Comparison of ENCODE assay signal across 11 mouse cellular contexts in the genomic region with DNA sequence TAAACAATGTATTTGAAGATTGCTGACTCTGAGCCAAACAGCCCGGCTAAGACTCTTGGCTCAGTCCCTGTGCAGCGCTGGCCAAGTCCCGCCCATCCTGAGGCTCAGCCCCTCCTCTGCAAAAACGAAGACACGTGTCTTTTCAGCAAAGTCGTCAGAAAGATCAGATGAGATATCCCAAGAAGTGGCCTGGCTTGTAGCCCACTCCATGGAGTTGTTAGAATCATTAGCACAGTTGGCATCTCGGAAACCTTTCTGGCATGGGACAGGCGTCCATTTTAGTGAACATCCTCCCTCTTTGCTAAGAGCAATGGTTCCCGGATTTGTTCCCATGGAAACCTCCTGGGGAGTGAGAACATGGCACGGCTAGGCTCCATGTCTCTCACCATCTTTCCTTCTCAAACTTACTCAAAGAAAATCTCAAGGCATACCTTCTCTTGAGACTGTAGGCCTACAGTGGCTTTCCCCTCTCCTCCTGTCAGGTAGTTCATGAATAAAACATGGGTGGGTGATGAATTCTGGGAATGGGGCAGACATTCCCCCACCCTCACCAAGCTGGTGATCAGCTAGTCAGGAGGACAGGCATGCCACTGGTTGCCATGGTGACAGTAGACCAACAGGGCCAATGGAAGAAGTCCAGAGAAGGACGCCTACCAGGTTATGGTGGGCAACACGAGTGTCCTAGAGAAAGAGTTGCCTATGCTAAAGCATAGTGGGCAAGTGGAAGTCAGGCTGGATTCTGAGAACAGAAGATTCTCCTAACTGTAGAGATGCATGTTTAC. TPM values are rescaled to one million over a fixed set of nuclear protein-coding genes. Genes with fewer than 3 reads are reported as not detected.
DNase-seq lines count a peak whose midpoint lies in the region; ATAC-seq and TF ChIP-seq lines count a peak whose summit lies in the region.
"Had no signal": no experiment of that assay in that cellular context is flagged by ENCODE, and none has a peak within 500 bp of the region (broad histone marks: within the 10 kb centered on the region; RNA-seq: fewer than 3 reads in every experiment).

No protein-coding gene starts in this region.

- no peak for DNase-seq in hindbrain, embryonic 10.5 days (ENCODE audit: low spot score)
- peak; percentile 76 for DNase-seq in adrenal gland, postnatal 25 days
- DNase-seq in heart, postnatal 10 days, result peak; percentile 66
- DNase-seq in lung, adult 2 months, result peak; percentile 41
- DNase-seq in embryo, embryonic 10.5 days (ENCODE audit: low spot score), result no peak
- no peak for DNase-seq in left cerebral cortex, postnatal 25 days (ENCODE audit: low spot score in 2 of 2)
- DNase-seq in urinary bladder, adult 2 months (ENCODE audit: low spot score), result no peak

- intact Hi-C loops in heart, postnatal 10 days (cut with DNase I), result no loop called here
- intact Hi-C loops in left cerebral cortex, postnatal 25 days (cut with DNase I), result no loop called here

- no peak for TF ChIP-seq CTCF in lung, adult 2 months (IDR thresholded peaks at IDR 0.05; ENCODE audit: insufficient read depth, low read length)

- H3K4me1 ChIP-seq in hindbrain, embryonic 13.5 days (replicated peaks), result peaks cover 28% of the 10 kb centered on the region
- peaks cover 39% of the 10 kb centered on the region for H3K4me1 ChIP-seq in hindbrain, embryonic 10.5 days (replicated peaks)
- peaks cover 19% of the 10 kb centered on the region for H3K4me1 ChIP-seq in lung, adult 2 months (ENCODE audit: control insufficient read depth, insufficient read depth, low read length)

- 0 out of 2 replicates have a peak, but pooled peaks cover 3% of the 10 kb centered on the region for H3K27me3 ChIP-seq in hindbrain, embryonic 13.5 days
- H3K27me3 ChIP-seq in hindbrain, embryonic 10.5 days (ENCODE audit: insufficient read depth, poor library complexity, severe bottlenecking), result no peaks in the 10 kb centered on the region

- peak overlapping the region; percentile 25; the same call in 1 of the 2 replicates for H3K4me2 ChIP-seq in hindbrain, embryonic 13.5 days

- no peak for TF ChIP-seq POLR2A in lung, adult 2 months (IDR thresholded peaks at IDR 0.05; ENCODE audit: borderline replicate concordance, extremely low read depth, low read depth, low read length)

- no peak overlapping the region for H3K27ac ChIP-seq in hindbrain, embryonic 13.5 days
- no peak overlapping the region for H3K27ac ChIP-seq in hindbrain, embryonic 10.5 days

- no peaks in the 10 kb centered on the region for H3K9me3 ChIP-seq in hindbrain, embryonic 13.5 days
- no peaks in the 10 kb centered on the region for H3K9me3 ChIP-seq in hindbrain, embryonic 10.5 days

- no peak overlapping the region for H3K4me3 ChIP-seq in hindbrain, embryonic 13.5 days
- H3K4me3 ChIP-seq in hindbrain, embryonic 10.5 days, result no peak overlapping the region
- H3K4me3 ChIP-seq in lung, adult 2 months (replicated peaks; ENCODE audit: extremely low read depth, low read depth, low read length), result no peak overlapping the region
- H3K4me3 ChIP-seq: myocyte had no signal

- WGBS in hindbrain, embryonic 13.5 days, result 38% methylated on average over 12 of the region's 12 CpGs
- 71% methylated on average over 12 of the region's 12 CpGs for WGBS in hindbrain, embryonic 10.5 days
- WGBS in lung, adult 2 months, result 24% methylated on average over 12 of the region's 12 CpGs

- H3K36me3 ChIP-seq in hindbrain, embryonic 13.5 days, result no peaks in the 10 kb centered on the region
- no peaks in the 10 kb centered on the region for H3K36me3 ChIP-seq in hindbrain, embryonic 10.5 days

- no peak overlapping the region for H3K9ac ChIP-seq in hindbrain, embryonic 13.5 days

- peak; percentile 70 for ATAC-seq in hindbrain, embryonic 13.5 days (ENCODE audit: low FRiP score)

RNA-seq across cellular contexts. Expression of gene Tgfbi, which starts 11.3 kb away (rescaled TPM):
- polyA plus RNA-seq in hindbrain, embryonic 13.5 days (2015; fragmentation: Nextera tagmentation; extraction: Ambion mirVana), result 11.3 and 14.6 TPM in 2 replicates
- polyA plus RNA-seq in hindbrain, embryonic 10.5 days (2016; fragmentation: Nextera tagmentation; extraction: Ambion mirVana), result 38.4 and 42.9 TPM in 2 replicates
- total RNA-seq in adrenal gland, postnatal 25 days (2021), result 26.5 and 32.9 TPM in 2 replicates
- 10 to 100 TPM; 18.6 to 21.2 TPM for total RNA-seq in heart, postnatal 10 days (2021)
- 50.8 and 53.9 TPM in 2 replicates for polyA plus RNA-seq in lung, adult 2 months (2012; rRNA removed)
- total RNA-seq in left cerebral cortex, postnatal 25 days (2021), result 1 to 10 TPM; 3.8 to 4.1 TPM
- polyA plus RNA-seq in urinary bladder, adult 2 months (2012; rRNA removed), result 151 and 155 TPM in 2 replicates
- total RNA-seq: MEL had no signal

RNA-seq across cellular contexts. Expression of gene Lect2, which starts 49.7 kb away (rescaled TPM):
- not detected in 2 replicates for polyA plus RNA-seq in hindbrain, embryonic 13.5 days (2015; fragmentation: Nextera tagmentation; extraction: Ambion mirVana)
- polyA plus RNA-seq in hindbrain, embryonic 10.5 days (2016; fragmentation: Nextera tagmentation; extraction: Ambion mirVana), result not detected in 2 replicates
- 0.39 and 1.2 TPM in 2 replicates for total RNA-seq in adrenal gland, postnatal 25 days (2021)
- total RNA-seq in heart, postnatal 10 days (2021), result not detected
- polyA plus RNA-seq in lung, adult 2 months (2012; rRNA removed), result not detected in 2 replicates
- not detected for total RNA-seq in left cerebral cortex, postnatal 25 days (2021)
- not detected in 2 replicates for polyA plus RNA-seq in urinary bladder, adult 2 months (2012; rRNA removed)
- total RNA-seq: gastrocnemius, adult 8-10 months; MEL had no signal
- polyA plus RNA-seq: myocyte had no signal

Comparison
In these comparisons a context has a peak if more than half of its experiments do, and no peak if none do; other contexts are left out.
1. DNase-seq: peak in adrenal gland, postnatal 25 days (single experiment), heart, postnatal 10 days (2 of 2) and lung, adult 2 months (single experiment); none in hindbrain, embryonic 10.5 days (single experiment), embryo, embryonic 10.5 days (single experiment), left cerebral cortex, postnatal 25 days (0 of 2) and urinary bladder, adult 2 months (single experiment).